8 mouse cellular contexts compared by ENCODE assay signal in genomic region chr2:152227051-152227481, GRCm38 (mm10). TPM values are rescaled to one million over a fixed set of nuclear protein-coding genes. Genes with fewer than 3 reads are reported as not detected.
DNase-seq lines count a peak whose midpoint lies in the region; ATAC-seq and TF ChIP-seq lines count a peak whose summit lies in the region.

No protein-coding gene starts in this region.

- peaks cover 21% of the 10 kb centered on the region for H3K4me1 ChIP-seq in hindbrain, embryonic 15.5 days (replicated peaks)
- H3K4me1 ChIP-seq in limb, embryonic 13.5 days = peaks cover 22% of the 10 kb centered on the region
- H3K4me1 ChIP-seq in midbrain, embryonic 13.5 days (replicated peaks) = peaks cover 24% of the 10 kb centered on the region

- peak overlapping the region; percentile 68 for H3K4me2 ChIP-seq in hindbrain, embryonic 15.5 days
- peak overlapping the region; percentile 80 for H3K4me2 ChIP-seq in limb, embryonic 13.5 days (replicated peaks)
- peak overlapping the region; percentile 75 for H3K4me2 ChIP-seq in midbrain, embryonic 13.5 days (replicated peaks)

- DNase-seq in layer of hippocampus, adult 2 months (ENCODE audit: low spot score in 2 of 2) = peak; percentile 35 to 48
- no peak for DNase-seq in layer of hippocampus, postnatal 36 days
- peak; percentile 82 for DNase-seq in cerebellum, adult 9-11 months
- DNase-seq in frontal cortex, postnatal 10 days (ENCODE audit: low spot score in 2 of 2) = peak; percentile 58 to 68
- DNase-seq in spleen, postnatal 36 days (ENCODE audit: low spot score in 2 of 2) = peak; percentile 79 to 80

- peak overlapping the region; percentile 100 for H3K27ac ChIP-seq in layer of hippocampus, adult 2 months
- H3K27ac ChIP-seq in hindbrain, embryonic 15.5 days (replicated peaks) = peak overlapping the region; percentile 98
- peak overlapping the region; percentile 99 for H3K27ac ChIP-seq in limb, embryonic 13.5 days
- H3K27ac ChIP-seq in midbrain, embryonic 13.5 days = peak overlapping the region; percentile 98

- peak overlapping the region; percentile 96 for H3K9ac ChIP-seq in hindbrain, embryonic 15.5 days
- peak overlapping the region; percentile 95 for H3K9ac ChIP-seq in limb, embryonic 13.5 days
- peak overlapping the region; percentile 97 for H3K9ac ChIP-seq in midbrain, embryonic 13.5 days (replicated peaks)

- H3K4me3 ChIP-seq in layer of hippocampus, adult 2 months = peak overlapping the region; percentile 81
- peak overlapping the region; percentile 94 for H3K4me3 ChIP-seq in hindbrain, embryonic 15.5 days
- H3K4me3 ChIP-seq in limb, embryonic 13.5 days = peak overlapping the region; percentile 91
- peak overlapping the region; percentile 99 for H3K4me3 ChIP-seq in midbrain, embryonic 13.5 days (replicated peaks)

- no peaks in the 10 kb centered on the region for H3K36me3 ChIP-seq in hindbrain, embryonic 15.5 days
- H3K36me3 ChIP-seq in limb, embryonic 13.5 days = peaks cover 10% of the 10 kb centered on the region; the same call in 1 of the 2 replicates
- H3K36me3 ChIP-seq in midbrain, embryonic 13.5 days = 0 out of 2 replicates have a peak, but pooled peaks cover 4% of the 10 kb centered on the region

- TF ChIP-seq CTCF in layer of hippocampus, adult 2 months (conservative IDR thresholded peaks at IDR 0.05) = no peak

- WGBS in hindbrain, embryonic 15.5 days = 4% methylated on average over 36 of the region's 38 CpGs
- under 1% methylated on average over 37 of the region's 38 CpGs for WGBS in limb, embryonic 13.5 days
- under 1% methylated on average over 38 of the region's 38 CpGs for WGBS in midbrain, embryonic 13.5 days

- H3K9me3 ChIP-seq in hindbrain, embryonic 15.5 days = no peaks in the 10 kb centered on the region
- H3K9me3 ChIP-seq in limb, embryonic 13.5 days = no peaks in the 10 kb centered on the region
- H3K9me3 ChIP-seq in midbrain, embryonic 13.5 days = no peaks in the 10 kb centered on the region

- H3K27me3 ChIP-seq in hindbrain, embryonic 15.5 days = no peaks in the 10 kb centered on the region
- H3K27me3 ChIP-seq in limb, embryonic 13.5 days = no peaks in the 10 kb centered on the region
- H3K27me3 ChIP-seq in midbrain, embryonic 13.5 days = no peaks in the 10 kb centered on the region

- ATAC-seq in hindbrain, embryonic 15.5 days (ENCODE audit: low FRiP score, low read depth) = peak; percentile 86
- peak; percentile 77 for ATAC-seq in limb, embryonic 13.5 days (ENCODE audit: low FRiP score, low read depth)
- ATAC-seq in midbrain, embryonic 13.5 days = peak; percentile 92

RNA-seq across cellular contexts. Expression of gene Csnk2a1, which starts 0.4 kb away (rescaled TPM):
- total RNA-seq in layer of hippocampus, adult 2 months (2021) = 10 to 100 TPM; 95.3 to 97.7 TPM
- total RNA-seq in layer of hippocampus, postnatal 36 days (2021) = 100 to 1,000 TPM in 1 of 2 experiments, 10 to 100 TPM in 1; 98.3 to 101 TPM
- polyA plus RNA-seq in hindbrain, embryonic 15.5 days (2015; fragmentation: Nextera tagmentation; extraction: Ambion mirVana) = 94.2 and 97.7 TPM in 2 replicates
- 99.4 and 109 TPM in 2 replicates for polyA plus RNA-seq in limb, embryonic 13.5 days (2015; fragmentation: Nextera tagmentation; extraction: Ambion mirVana)
- 125 and 142 TPM in 2 replicates for polyA plus RNA-seq in midbrain, embryonic 13.5 days (2015; fragmentation: Nextera tagmentation; extraction: Ambion mirVana)

Comparison
In these comparisons a context has a peak if more than half of its experiments do, and no peak if none do; other contexts are left out.
1. DNase-seq: peak in layer of hippocampus, adult 2 months (2 of 2), cerebellum, adult 9-11 months (single experiment), frontal cortex, postnatal 10 days (2 of 2) and spleen, postnatal 36 days (2 of 2); none in layer of hippocampus, postnatal 36 days (0 of 2).
2. Peak in every context shown above with its lines, with median percentiles within 50 percentile points of each other: H3K27ac ChIP-seq, H3K4me3 ChIP-seq, ATAC-seq, H3K4me2 ChIP-seq and H3K9ac ChIP-seq.